Comparison of ENCODE assay signal across 9 mouse cellular contexts in the genomic region with DNA sequence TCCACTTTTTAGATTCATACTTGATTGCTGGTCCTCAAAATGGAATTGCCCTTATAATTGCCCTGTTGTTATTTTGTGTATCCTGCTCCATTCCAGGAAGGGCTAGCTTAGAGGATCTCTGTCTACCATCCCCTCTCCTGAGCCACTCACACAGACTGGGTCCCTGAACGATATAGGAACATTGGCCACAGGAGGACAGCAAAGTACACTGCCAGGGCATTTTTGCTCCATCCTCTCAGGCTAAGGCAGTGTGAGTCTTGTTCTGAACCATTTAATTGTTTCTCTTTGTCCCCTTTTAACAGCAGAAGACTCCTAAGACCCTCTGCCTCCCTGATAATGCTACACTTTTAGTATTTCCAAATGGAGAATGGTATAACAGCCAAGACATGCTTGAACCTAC. TPM values are rescaled to one million over a fixed set of nuclear protein-coding genes. Genes with fewer than 3 reads are reported as not detected.
DNase-seq lines count a peak whose midpoint lies in the region; ATAC-seq and TF ChIP-seq lines count a peak whose summit lies in the region.
"Had no signal": no experiment of that assay in that cellular context is flagged by ENCODE, and none has a peak within 500 bp of the region (broad histone marks: within the 10 kb centered on the region; RNA-seq: fewer than 3 reads in every experiment).

No protein-coding gene starts in this region.

- no peak for ATAC-seq in megakaryocyte progenitor cell, adult 5-6 weeks (replicated peaks; ENCODE audit: poor library complexity)

- intact Hi-C loops in heart, postnatal 14 days (cut with DNase I) = loop anchor here (2.0 to 10.0 kb wide), 4 partner anchors 197 to 464 kb away; a partner anchor contains a TSS
- intact Hi-C loops in gastrocnemius, adult 2 months (cut with DNase I) = loop anchor here (1.0 to 2.0 kb wide), 2 partner anchors 215 to 274 kb away; a partner anchor contains a TSS
- intact Hi-C loops in left cerebral cortex, postnatal 10 days (cut with DNase I) = loop anchor here (2.0 to 5.0 kb wide), 3 partner anchors 214 to 297 kb away; a partner anchor contains a TSS

- 75% methylated on average over 1 of the region's 1 CpGs for WGBS in hindbrain, embryonic 10.5 days

- H3K4me3 ChIP-seq in gastrocnemius, adult 2 months = no peak overlapping the region
- no peak overlapping the region for H3K4me3 ChIP-seq in hindbrain, embryonic 10.5 days
- H3K4me3 ChIP-seq: hindbrain, embryonic 15.5 days had no signal

- H3K27ac ChIP-seq in gastrocnemius, adult 2 months = no peak overlapping the region
- H3K27ac ChIP-seq in hindbrain, embryonic 10.5 days = no peak overlapping the region
- H3K27ac ChIP-seq: hindbrain, embryonic 15.5 days had no signal

- DNase-seq in heart, postnatal 14 days = peak; percentile 61 to 78
- no peak for DNase-seq in heart, adult 11 months
- peak; percentile 20 for DNase-seq in NIH3T3 (ENCODE audit: low read depth)
- DNase-seq in gastrocnemius, adult 2 months = peak; percentile 69
- peak; percentile 46 to 63 for DNase-seq in left cerebral cortex, postnatal 10 days (ENCODE audit: extremely low spot score in 1 of 2, low spot score in 2 of 2)
- peak; percentile 78 for DNase-seq in thymus, postnatal 25 days
- DNase-seq in hindbrain, embryonic 10.5 days (ENCODE audit: low spot score) = no peak

- H3K4me1 ChIP-seq in hindbrain, embryonic 10.5 days (replicated peaks) = peaks cover 6% of the 10 kb centered on the region
- H3K4me1 ChIP-seq: hindbrain, embryonic 15.5 days had no signal

- TF ChIP-seq CTCF in gastrocnemius, adult 2 months (IDR thresholded peaks at IDR 0.05) = peak; percentile 71

- no peaks in the 10 kb centered on the region for H3K9me3 ChIP-seq in hindbrain, embryonic 10.5 days
- H3K9me3 ChIP-seq: hindbrain, embryonic 15.5 days had no signal

- no peaks in the 10 kb centered on the region for H3K27me3 ChIP-seq in hindbrain, embryonic 10.5 days (ENCODE audit: insufficient read depth, poor library complexity, severe bottlenecking)
- H3K27me3 ChIP-seq: hindbrain, embryonic 15.5 days had no signal

- H3K36me3 ChIP-seq in hindbrain, embryonic 10.5 days = peaks cover 56% of the 10 kb centered on the region

RNA-seq across cellular contexts. Expression of a gene that starts 25.6 kb away (rescaled TPM):
- total RNA-seq in heart, postnatal 14 days (2021) = 10 to 100 TPM; 46.0 to 50.7 TPM
- 10 to 100 TPM; 60.6 to 72.7 TPM for total RNA-seq in gastrocnemius, adult 2 months (2021)
- 10 to 100 TPM; 69.3 to 71.5 TPM for total RNA-seq in left cerebral cortex, postnatal 10 days (2021)
- 34.5 and 35.0 TPM in 2 replicates for polyA plus RNA-seq in hindbrain, embryonic 10.5 days (2016; fragmentation: Nextera tagmentation; extraction: Ambion mirVana)
- 10.8 and 11.5 TPM in 2 replicates for total RNA-seq in megakaryocyte progenitor cell, adult 5-6 weeks (2015)
- total RNA-seq in megakaryocyte progenitor cell, adult 5-6 weeks (2017) = 12.6 and 14.6 TPM in 2 replicates

RNA-seq across cellular contexts. Expression of a gene that starts 27.9 kb away (rescaled TPM):
- 10 to 100 TPM; 29.4 to 32.5 TPM for total RNA-seq in heart, postnatal 14 days (2021)
- total RNA-seq in gastrocnemius, adult 2 months (2021) = 10 to 100 TPM; 43.7 to 43.9 TPM
- total RNA-seq in left cerebral cortex, postnatal 10 days (2021) = 10 to 100 TPM; 27.5 to 30.2 TPM
- polyA plus RNA-seq in hindbrain, embryonic 10.5 days (2016; fragmentation: Nextera tagmentation; extraction: Ambion mirVana) = 14.9 and 22.1 TPM in 2 replicates
- 5.7 and 7.3 TPM in 2 replicates for total RNA-seq in megakaryocyte progenitor cell, adult 5-6 weeks (2015)
- 3.3 and 6.0 TPM in 2 replicates for total RNA-seq in megakaryocyte progenitor cell, adult 5-6 weeks (2017)

Comparison
In these comparisons a context has a peak if more than half of its experiments do, and no peak if none do; other contexts are left out.
1. DNase-seq: peak in heart, postnatal 14 days (2 of 2), NIH3T3 (single experiment), gastrocnemius, adult 2 months (single experiment), left cerebral cortex, postnatal 10 days (2 of 2) and thymus, postnatal 25 days (single experiment); none in heart, adult 11 months (single experiment) and hindbrain, embryonic 10.5 days (single experiment).